Mouse (Mus musculus): Measurements from ENCODE around the gene Il18r1. TPM values are rescaled to one million over a fixed set of nuclear protein-coding genes. Genes with fewer than 3 reads are reported as not detected.
A peak's percentile ranks its signal among the peaks of the same experiment; 100 is the strongest.

Gene Il18r1
- polyA plus RNA-seq, 1 experiment: 0.05 TPM

DNA sequence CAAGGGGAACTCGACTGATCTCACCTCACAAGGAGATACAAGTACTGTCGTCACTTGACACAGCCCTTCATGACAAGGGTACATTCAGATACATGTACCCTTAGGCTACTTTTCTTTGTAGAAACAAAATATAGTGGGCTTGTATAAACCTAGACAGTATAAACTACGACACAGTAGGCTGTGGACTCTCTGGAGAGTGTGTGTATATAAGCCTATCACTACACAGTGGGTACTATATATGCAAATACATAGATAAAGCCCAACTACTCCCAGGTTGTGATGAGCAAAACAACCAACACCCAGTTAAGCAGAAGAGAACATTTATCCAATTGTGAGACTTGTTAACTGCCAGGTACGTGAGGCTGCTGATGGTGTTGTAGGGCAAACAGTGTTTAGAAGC lies 81.3 kb downstream of the Il18r1 start:
- DNase-seq (ENCODE audit: low read depth): no peak
- TF ChIP-seq CTCF (IDR thresholded peaks at IDR 0.05; ENCODE audit: borderline replicate concordance, extremely low read depth, insufficient read depth, insufficient read length): no peak
- TF ChIP-seq POLR2A (IDR thresholded peaks at IDR 0.05; ENCODE audit: borderline replicate concordance, extremely low read depth, insufficient read depth, insufficient read length, poor library complexity, severe bottlenecking): no peak

DNA sequence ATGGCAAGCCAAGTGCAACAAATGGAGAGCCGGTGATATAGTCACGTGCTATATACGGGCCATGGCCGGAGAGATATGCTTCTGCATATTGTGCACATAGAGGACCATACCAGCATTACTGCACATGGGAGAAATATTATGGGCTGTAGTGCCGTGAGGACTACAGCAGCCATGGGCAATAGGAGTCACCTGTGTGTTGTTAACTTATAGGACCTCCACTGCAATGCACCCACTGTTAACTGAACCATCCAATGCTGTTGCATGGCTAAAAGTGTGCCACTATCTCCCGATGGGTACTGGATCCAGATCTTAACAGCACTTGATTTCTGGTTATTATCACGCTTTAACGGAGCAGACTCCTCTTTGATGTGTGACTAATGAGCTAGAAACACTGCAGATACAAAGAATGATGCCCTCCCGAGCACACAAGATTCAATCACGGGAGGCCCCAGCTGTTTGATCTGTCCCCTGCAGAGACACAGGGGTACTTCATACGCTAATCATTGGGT lies 81.8 kb downstream of the Il18r1 start:
- peak; percentile 70 for DNase-seq (ENCODE audit: low read depth)
- TF ChIP-seq CTCF (IDR thresholded peaks at IDR 0.05; ENCODE audit: borderline replicate concordance, extremely low read depth, insufficient read depth, insufficient read length) (no peak), POLR2A (IDR thresholded peaks at IDR 0.05; ENCODE audit: borderline replicate concordance, extremely low read depth, insufficient read depth, insufficient read length, poor library complexity, severe bottlenecking) (no peak)

- TF ChIP-seq POLR2A (IDR thresholded peaks at IDR 0.05; ENCODE audit: borderline replicate concordance, extremely low read depth, insufficient read depth, insufficient read length, poor library complexity, severe bottlenecking) (no peak), CTCF (IDR thresholded peaks at IDR 0.05; ENCODE audit: borderline replicate concordance, extremely low read depth, insufficient read depth, insufficient read length) (no peak)
- DNase-seq (ENCODE audit: low read depth): peak; percentile 35
Observed at GRCm38 (mm10) chr1:40547762-40548161, 82.4 kb downstream of the Il18r1 start.

Other genes starting within 250 kb of the Il18r1 start
- 0.54 and 0.72 TPM in 2 replicates for gene Il1r1, start 240.5 kb upstream of the Il18r1 start, polyA plus RNA-seq (2012; rRNA removed)
- gene Il1rl2, start 140.9 kb upstream of the Il18r1 start, polyA plus RNA-seq (2012; rRNA removed): 1.2 and 1.5 TPM in 2 replicates
- 0.16 and 0.42 TPM in 2 replicates for gene Il1rl1, start 36.0 kb upstream of the Il18r1 start, polyA plus RNA-seq (2012; rRNA removed)
- 0.04 and 0.13 TPM in 2 replicates for gene Il18rap, start 49.8 kb downstream of the Il18r1 start, polyA plus RNA-seq (2012; rRNA removed)
- 0.07 and 0.16 TPM in 2 replicates for gene Slc9a4, start 114.5 kb downstream of the Il18r1 start, polyA plus RNA-seq (2012; rRNA removed)
- 0.26 and 0.38 TPM in 2 replicates for gene Slc9a2, start 215.0 kb downstream of the Il18r1 start, polyA plus RNA-seq (2012; rRNA removed)